Mouse (Mus musculus): ENCODE results near the gene Rps27.

GRCm38 (mm10) chr3:90241251-90241650 is 27.8 kb upstream of the Rps27 start:
- TF ChIP-seq TAL1 (IDR thresholded peaks at IDR 0.05; ENCODE audit: low read length) (no peak), GATA1 (IDR thresholded peaks at IDR 0.05; ENCODE audit: low read length) (no peak)

Data from erythroblast, embryonic 14.5 days (primary cell).